Mouse (Mus musculus) neutrophil, adult 83 days (primary cell): ENCODE measurements around the gene Fntb. TPM values are rescaled to one million over a fixed set of nuclear protein-coding genes. Genes with fewer than 3 reads are reported as not detected.

Experiments
- total RNA-seq, 2 experiments: library from RNA; stranded (reverse); gene quantifications; one replicate each; pipeline ENCODE4 v1.2.4; 2023

Gene Fntb
- total RNA-seq: 1 to 10 TPM; 6.2 to 9.2 TPM

DNA sequence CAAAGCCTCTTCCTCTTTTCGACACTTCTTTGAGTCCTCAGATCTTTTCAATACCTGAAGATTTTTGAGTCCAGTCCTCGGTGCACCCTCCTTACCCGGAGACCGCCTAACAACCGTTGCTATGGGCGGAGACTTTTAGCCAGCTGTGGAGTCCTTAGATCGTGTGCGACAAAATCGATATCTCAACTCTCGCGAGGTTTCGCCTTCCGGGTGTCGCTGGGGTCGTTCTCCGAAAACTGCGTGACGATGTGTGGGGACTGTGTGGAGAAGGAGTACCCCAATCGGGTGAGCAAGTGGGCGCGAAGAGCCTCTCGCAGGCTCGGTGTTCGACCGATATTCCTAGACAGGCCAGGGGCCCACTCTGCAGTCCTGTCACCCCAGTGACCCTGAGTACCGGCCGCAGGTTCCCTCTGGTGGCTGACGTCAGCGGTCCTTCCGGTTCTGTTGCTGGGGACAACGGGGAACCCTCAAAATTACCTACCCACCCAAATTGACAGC is at the start of gene Fntb, which contains the start of gene Churc1:
Fntb (plus strand) TSS at position 236 of the 498 bp plus-strand sequence.
Churc1 (plus strand) TSS at position 185 of the 498 bp plus-strand sequence.

DNA sequence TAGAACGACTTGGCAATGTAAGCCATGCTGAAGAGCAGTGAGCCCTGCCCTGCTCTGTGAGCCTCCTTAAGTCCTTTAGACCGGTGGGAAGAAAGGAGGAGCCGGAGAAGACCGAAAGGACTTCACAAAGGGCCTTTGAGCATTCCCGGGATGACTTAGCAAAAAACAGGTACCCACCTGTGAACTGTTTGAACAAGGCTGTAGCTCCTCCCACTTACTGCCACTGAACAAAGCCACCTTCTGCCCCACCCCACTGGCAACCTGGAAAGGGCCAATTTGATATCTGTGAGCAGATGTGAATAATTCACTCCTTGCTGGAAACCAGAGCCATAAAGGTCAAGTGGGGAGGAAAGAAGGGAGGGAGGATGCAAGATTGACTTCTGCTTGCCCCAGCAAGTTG is 30.0 kb downstream of the Fntb start, which contains the start of gene Gpx2:
Gpx2 (minus strand) TSS at position 205 of the 400 bp plus-strand sequence.

DNA sequence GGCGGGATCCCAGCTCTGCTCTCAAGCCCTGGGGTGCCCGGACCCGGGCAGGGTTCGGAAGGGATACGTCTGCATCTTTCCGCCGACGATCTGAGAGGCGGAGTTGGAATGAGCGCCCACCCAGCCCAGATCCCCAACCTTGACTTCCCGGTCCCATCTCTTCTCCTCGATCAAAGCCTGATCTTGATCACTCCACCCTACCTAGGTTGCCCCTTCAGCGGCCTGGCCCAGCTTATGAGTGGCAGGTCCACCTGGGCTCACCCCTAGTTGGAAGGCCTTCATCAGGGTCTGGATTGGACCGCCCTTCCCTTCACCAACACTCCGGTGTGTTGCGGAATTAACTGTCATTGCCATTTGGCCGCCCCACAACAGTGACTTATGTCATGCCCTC is 57.3 kb downstream of the Fntb start, which contains the start of gene Rab15:
Rab15 (minus strand) TSS at position 258 of the 391 bp plus-strand sequence.

DNA sequence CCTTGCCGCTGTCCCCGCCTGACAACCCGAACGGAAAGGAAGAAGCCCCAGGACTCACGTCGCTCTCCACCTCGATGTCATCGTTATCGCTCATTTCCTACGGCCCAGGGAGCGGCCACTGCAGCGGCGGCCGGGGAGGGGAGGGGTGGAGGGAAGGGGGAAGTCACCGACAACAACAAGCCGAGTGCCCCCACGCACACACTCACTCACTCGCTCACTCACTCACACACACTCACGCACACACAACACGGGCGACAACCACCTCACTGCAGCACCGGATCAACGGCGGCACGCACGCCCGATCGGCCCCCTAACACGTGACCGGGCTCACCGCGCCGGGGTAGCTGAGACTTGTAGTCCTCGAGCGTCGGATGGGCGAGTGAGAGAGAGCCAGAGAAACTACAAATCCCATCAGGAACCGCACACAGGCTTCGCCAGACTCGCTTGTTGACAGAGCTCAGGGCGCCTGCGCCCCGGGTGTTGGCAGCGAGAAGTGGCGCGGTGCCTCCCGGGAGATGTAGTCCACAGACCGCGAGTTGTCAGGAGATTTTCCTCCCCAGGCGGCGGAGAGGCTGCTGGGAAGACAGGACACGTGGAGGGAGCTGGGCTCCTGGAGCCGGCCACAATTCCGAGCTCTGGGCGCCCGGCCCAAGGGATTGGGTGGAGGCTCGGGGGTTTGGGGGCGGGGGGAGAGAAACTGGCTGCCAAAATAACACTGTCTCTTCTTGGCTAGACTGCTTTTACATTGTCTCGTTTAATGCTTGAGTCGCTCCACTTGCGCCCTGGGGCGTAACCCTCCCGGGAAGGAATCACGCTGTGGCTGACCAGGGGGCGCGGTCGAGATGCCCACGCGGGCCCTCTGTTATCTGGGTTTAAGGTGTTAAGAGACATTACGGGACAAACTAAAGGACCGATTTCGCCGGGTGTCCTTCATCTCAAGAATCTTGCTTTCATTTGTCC is 196.8 kb downstream of the Fntb start, which contains the start of gene Max:
Max (minus strand) TSS at position 270 of the 960 bp plus-strand sequence.

Other genes with a start within 250 kb of the Fntb start
- gene Plekhg3, start 234.7 kb upstream of the Fntb start, total RNA-seq: 100 to 1,000 TPM in 1 of 2 experiments, 10 to 100 TPM in 1; 97.9 to 120 TPM
- gene Sptb, start 55.0 kb upstream of the Fntb start, total RNA-seq: 10 to 100 TPM; 25.6 to 40.5 TPM
- 10 to 100 TPM; 21.2 to 24.1 TPM for gene Churc1, start 51 bp upstream of the Fntb start, total RNA-seq
- gene Gpx2, start 30.0 kb downstream of the Fntb start, total RNA-seq: not detected
- gene Rab15, start 57.3 kb downstream of the Fntb start, total RNA-seq: under 1 TPM; 0.42 to 0.46 TPM
- gene Max, start 196.6 kb downstream of the Fntb start, total RNA-seq: 100 to 1,000 TPM; 292 to 337 TPM